Mouse (Mus musculus): ENCODE data around the gene Reg3a.
"Not testable (repeated sequence)": the region's sequence is repeated elsewhere in the genome, so short reads cannot be mapped to it uniquely, and the experiment has no call there.

DNA sequence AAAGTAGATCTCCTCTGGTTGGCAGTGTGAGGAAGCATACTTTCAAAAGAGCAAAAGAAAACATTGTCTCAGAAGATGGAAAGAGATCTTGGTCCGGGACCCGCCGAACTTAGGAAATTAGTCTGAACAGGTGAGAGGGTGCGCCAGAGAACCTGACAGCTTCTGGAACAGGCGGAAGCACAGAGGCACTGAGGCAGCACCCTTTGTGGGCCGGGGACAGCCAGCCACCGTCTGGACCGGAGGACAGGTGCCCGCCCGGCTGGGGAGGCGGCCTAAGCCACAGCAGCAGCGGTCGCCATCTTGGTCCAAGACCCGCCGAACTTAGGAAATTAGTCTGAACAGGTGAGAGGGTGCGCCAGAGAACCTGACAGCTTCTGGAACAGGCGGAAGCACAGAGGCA, 14.8 kb downstream of the Reg3a start, which contains the start of gene Reg2:
- not testable (repeated sequence) for TF ChIP-seq CTCF (IDR thresholded peaks at IDR 0.05; ENCODE audit: borderline replicate concordance, insufficient read depth, low read depth, low read length); POLR2A (IDR thresholded peaks at IDR 0.05; ENCODE audit: borderline replicate concordance, insufficient read depth, low read length)

All from cerebellum, adult 2 months (tissue).